Mouse (Mus musculus) embryonic facial prominence, embryonic 10.5 days (tissue): Measurements from ENCODE around the gene Golm1. TPM values are rescaled to one million over a fixed set of nuclear protein-coding genes. Genes with fewer than 3 reads are reported as not detected.
"Not testable (repeated sequence)": the region's sequence is repeated elsewhere in the genome, so short reads cannot be mapped to it uniquely, and the experiment has no call there.

Source experiments
- DNase-seq: peaks from one replicate; pipeline ENCODE4 v3.0.0-alpha.2; 2017; ENCODE audit warnings: low spot score
- H3K27ac ChIP-seq: fragments of 300-500 bp; sonication (generic); replicated peaks from 2 replicates; pipeline ENCODE4 v1.5.1; 2016; ENCODE audit warnings: mild to moderate bottlenecking
- H3K27me3 ChIP-seq: fragments of 300-500 bp; sonication (generic); replicated peaks from 2 replicates; pipeline ENCODE4 v1.6.1; 2016; ENCODE audit warnings: low read depth, mild to moderate bottlenecking; ENCODE audit not compliant: poor library complexity, severe bottlenecking
- H3K36me3 ChIP-seq: fragments of 300-500 bp; sonication (generic); replicated peaks from 2 replicates; pipeline ENCODE4 v1.6.1; 2016; ENCODE audit warnings: mild to moderate bottlenecking, moderate library complexity
- H3K4me1 ChIP-seq: fragments of 300-500 bp; sonication (generic); 2 replicates; pipeline ENCODE4 v1.6.1; 2016
- H3K4me3 ChIP-seq: fragments of 300-500 bp; sonication (generic); 2 replicates; pipeline ENCODE4 v1.5.1; 2016; ENCODE audit warnings: mild to moderate bottlenecking, moderate library complexity
- H3K9me3 ChIP-seq: fragments of 300-500 bp; sonication (generic); 2 replicates; pipeline ENCODE4 v1.6.1; 2016; ENCODE audit warnings: mild to moderate bottlenecking
- WGBS: fragments of 180-500 bp; shearing (Covaris S2); methylation state at CpG from one replicate; pipeline ENCODE4 v1.1.7; 2016; 5-methylcytosine and 5-hydroxymethylcytosine counted together
- polyA plus RNA-seq: library from polyadenylated mRNA; unstranded; fragments of >200 nt; fragmentation: Nextera tagmentation; extraction: Ambion mirVana; gene quantifications from 2 replicates; pipeline ENCODE4 v1.2.1, GENCODE M21; 2016

Gene Golm1
- 99.3 and 115 TPM in 2 replicates for polyA plus RNA-seq

GRCm38 (mm10) chr13:59675151-59676011 lies at the start of gene Golm1:
TSS of gene Golm1 (minus strand) at chr13:59675811.
- peak within 1 kb of the TSS; percentile 97 for H3K27ac ChIP-seq
- H3K36me3 ChIP-seq = peaks cover 2% of the 10 kb centered on the region; the same call in 1 of the 2 replicates
- peak within 1 kb of the TSS; percentile 91 for H3K4me3 ChIP-seq
- no peaks in the 10 kb centered on the region for H3K27me3 ChIP-seq
- DNase-seq = peak; percentile 88
- no peaks in the 10 kb centered on the region for H3K9me3 ChIP-seq
- WGBS = under 1% methylated on average over 61 of the region's 61 CpGs
- H3K4me1 ChIP-seq = peaks cover 37% of the 10 kb centered on the region

GRCm38 (mm10) chr13:59722089-59722488 lies 46.5 kb upstream of the Golm1 start:
- Histone ChIP-seq H3K27me3 (peaks cover 14% of the 10 kb centered on the region), H3K4me1 (peaks cover 21% of the 10 kb centered on the region)
- DNase-seq, H3K36me3 ChIP-seq, H3K27ac ChIP-seq, H3K4me3 ChIP-seq, H3K9me3 ChIP-seq: not testable (repeated sequence)
- 79% methylated on average over 1 of the region's 1 CpGs for WGBS

- Histone ChIP-seq H3K27me3 (no peaks in the 10 kb centered on the region; the same call in 1 of the 2 replicates), H3K9me3 (no peaks in the 10 kb centered on the region), H3K4me1 (peaks cover 11% of the 10 kb centered on the region), H3K4me3 (no peak overlapping the region), H3K36me3 (no peaks in the 10 kb centered on the region), H3K27ac (no peak overlapping the region)
- 89% methylated on average over 1 of the region's 1 CpGs for WGBS
- DNase-seq = no peak
Measured at GRCm38 (mm10) chr13:59719475-59719874, 43.9 kb upstream of the Golm1 start.

GRCm38 (mm10) chr13:59718857-59719440 lies 43.3 kb upstream of the Golm1 start:
- 39% methylated on average over 6 of the region's 6 CpGs for WGBS

GRCm38 (mm10) chr13:59713710-59714109 lies 38.1 kb upstream of the Golm1 start:
- no peak for DNase-seq
- Histone ChIP-seq H3K27ac (no peak overlapping the region), H3K4me1 (no peaks in the 10 kb centered on the region), H3K9me3 (no peaks in the 10 kb centered on the region), H3K27me3 (no peaks in the 10 kb centered on the region; the same call in 1 of the 2 replicates), H3K4me3 (no peak overlapping the region), H3K36me3 (no peaks in the 10 kb centered on the region)
- 44% methylated on average over 3 of the region's 3 CpGs for WGBS

More at GRCm38 (mm10) chr13:59718857-59719440, 43.3 kb upstream of the Golm1 start:
- not testable (repeated sequence) for H3K4me3 ChIP-seq, H3K9me3 ChIP-seq, H3K27me3 ChIP-seq, H3K36me3 ChIP-seq, H3K4me1 ChIP-seq, DNase-seq, H3K27ac ChIP-seq

GRCm38 (mm10) chr13:59711984-59712383 lies 36.4 kb upstream of the Golm1 start, which contains the start of gene Spata31d1b:
TSS of gene Spata31d1b (plus strand) at chr13:59712284.
- not testable (repeated sequence) for H3K27ac ChIP-seq, H3K36me3 ChIP-seq, DNase-seq, H3K4me3 ChIP-seq, H3K27me3 ChIP-seq, H3K9me3 ChIP-seq, H3K4me1 ChIP-seq
- 67% methylated on average over 3 of the region's 3 CpGs for WGBS

GRCm38 (mm10) chr13:59710230-59710629 lies 34.6 kb upstream of the Golm1 start, which contains the start of gene Spata31d1a:
TSS of gene Spata31d1a (minus strand) at chr13:59710330.
- no peaks in the 10 kb centered on the region for H3K9me3 ChIP-seq
- DNase-seq = no peak
- no peak within 1 kb of the TSS for H3K27ac ChIP-seq
- H3K4me3 ChIP-seq = no peak within 1 kb of the TSS
- no peaks in the 10 kb centered on the region for H3K36me3 ChIP-seq
- H3K4me1 ChIP-seq = 0 out of 2 replicates have a peak, but pooled peaks cover 5% of the 10 kb centered on the region
- WGBS = 89% methylated on average over 15 of the region's 15 CpGs
- H3K27me3 ChIP-seq = no peaks in the 10 kb centered on the region; the same call in 1 of the 2 replicates

- WGBS = 57% methylated on average over 12 of the region's 12 CpGs
- Histone ChIP-seq H3K4me3 (no peak overlapping the region), H3K4me1 (peaks cover 24% of the 10 kb centered on the region), H3K27ac (no peak overlapping the region; the same call in 1 of the 2 replicates), H3K27me3 (no peaks in the 10 kb centered on the region), H3K9me3 (no peaks in the 10 kb centered on the region), H3K36me3 (no peaks in the 10 kb centered on the region)
- peak; percentile 36 for DNase-seq
Measured at GRCm38 (mm10) chr13:59704562-59704961, 29.0 kb upstream of the Golm1 start.

- no peak overlapping the region for H3K27ac ChIP-seq
- 86% methylated on average over 12 of the region's 12 CpGs for WGBS
- no peaks in the 10 kb centered on the region for H3K27me3 ChIP-seq
Measured at GRCm38 (mm10) chr13:59703514-59703913, 27.9 kb upstream of the Golm1 start.

GRCm38 (mm10) chr13:59700137-59700536 lies 24.5 kb upstream of the Golm1 start:
- not testable (repeated sequence) for H3K27ac ChIP-seq, H3K36me3 ChIP-seq, H3K4me3 ChIP-seq, H3K9me3 ChIP-seq, DNase-seq, H3K27me3 ChIP-seq
- 55% methylated on average over 1 of the region's 1 CpGs for WGBS
- H3K4me1 ChIP-seq = peaks cover 19% of the 10 kb centered on the region

More at GRCm38 (mm10) chr13:59703514-59703913, 27.9 kb upstream of the Golm1 start:
- Histone ChIP-seq H3K36me3 (no peaks in the 10 kb centered on the region), H3K9me3 (no peaks in the 10 kb centered on the region), H3K4me1 (peaks cover 23% of the 10 kb centered on the region), H3K4me3 (no peak overlapping the region)
- no peak for DNase-seq

- no peaks in the 10 kb centered on the region for H3K9me3 ChIP-seq
- H3K4me1 ChIP-seq = peaks cover 10% of the 10 kb centered on the region
- no peak overlapping the region for H3K4me3 ChIP-seq
- no peak overlapping the region for H3K27ac ChIP-seq
- H3K27me3 ChIP-seq = no peaks in the 10 kb centered on the region
- 93% methylated on average over 8 of the region's 8 CpGs for WGBS
- H3K36me3 ChIP-seq = no peaks in the 10 kb centered on the region
- no peak for DNase-seq
Measured at GRCm38 (mm10) chr13:59699131-59699530, 23.5 kb upstream of the Golm1 start.

- WGBS = 88% methylated on average over 7 of the region's 7 CpGs
- no peaks in the 10 kb centered on the region for H3K27me3 ChIP-seq
Measured at GRCm38 (mm10) chr13:59695781-59696180, 20.2 kb upstream of the Golm1 start.

More at GRCm38 (mm10) chr13:59695781-59696180, 20.2 kb upstream of the Golm1 start:
- DNase-seq = no peak
- Histone ChIP-seq H3K36me3 (no peaks in the 10 kb centered on the region), H3K4me1 (no peaks in the 10 kb centered on the region), H3K4me3 (no peak overlapping the region), H3K27ac (no peak overlapping the region), H3K9me3 (0 out of 2 replicates have a peak, but pooled peaks cover 4% of the 10 kb centered on the region)
